Mouse (Mus musculus): ENCODE measurements around the gene Prnd. TPM values are rescaled to one million over a fixed set of nuclear protein-coding genes. Genes with fewer than 3 reads are reported as not detected.

The Prnd gene
- polyA plus RNA-seq, 1 experiment: 13.5 TPM

- DNase-seq (ENCODE audit: low read depth): no peak
- TF ChIP-seq POLR2A (IDR thresholded peaks at IDR 0.05; ENCODE audit: borderline replicate concordance, extremely low read depth, insufficient read depth, insufficient read length, poor library complexity, severe bottlenecking) (no peak), CTCF (IDR thresholded peaks at IDR 0.05; ENCODE audit: borderline replicate concordance, extremely low read depth, insufficient read depth, insufficient read length) (no peak)
Measured at GRCm38 (mm10) chr2:131954835-131955234, 4.2 kb downstream of the Prnd start.

GRCm38 (mm10) chr2:131955264-131955663, 4.6 kb downstream of the Prnd start:
- peak; percentile 70 for DNase-seq (ENCODE audit: low read depth)

GRCm38 (mm10) chr2:131956336-131957256, 5.9 kb downstream of the Prnd start:
- TF ChIP-seq CTCF (IDR thresholded peaks at IDR 0.05; ENCODE audit: borderline replicate concordance, extremely low read depth, insufficient read depth, insufficient read length) (no peak), POLR2A (IDR thresholded peaks at IDR 0.05; ENCODE audit: borderline replicate concordance, extremely low read depth, insufficient read depth, insufficient read length, poor library complexity, severe bottlenecking) (no peak)
- DNase-seq (ENCODE audit: low read depth): no peak

More at GRCm38 (mm10) chr2:131955264-131955663, 4.6 kb downstream of the Prnd start:
- TF ChIP-seq POLR2A (IDR thresholded peaks at IDR 0.05; ENCODE audit: borderline replicate concordance, extremely low read depth, insufficient read depth, insufficient read length, poor library complexity, severe bottlenecking): no peak
- no peak for TF ChIP-seq CTCF (IDR thresholded peaks at IDR 0.05; ENCODE audit: borderline replicate concordance, extremely low read depth, insufficient read depth, insufficient read length)

- DNase-seq (ENCODE audit: low read depth): no peak
- TF ChIP-seq CTCF (IDR thresholded peaks at IDR 0.05; ENCODE audit: borderline replicate concordance, extremely low read depth, insufficient read depth, insufficient read length) (no peak), POLR2A (IDR thresholded peaks at IDR 0.05; ENCODE audit: borderline replicate concordance, extremely low read depth, insufficient read depth, insufficient read length, poor library complexity, severe bottlenecking) (no peak)
Measured at GRCm38 (mm10) chr2:131957731-131958222, 7.1 kb downstream of the Prnd start.

GRCm38 (mm10) chr2:131961671-131962070, 11.0 kb downstream of the Prnd start:
- no peak for DNase-seq (ENCODE audit: low read depth)
- TF ChIP-seq POLR2A (IDR thresholded peaks at IDR 0.05; ENCODE audit: borderline replicate concordance, extremely low read depth, insufficient read depth, insufficient read length, poor library complexity, severe bottlenecking) (no peak), CTCF (IDR thresholded peaks at IDR 0.05; ENCODE audit: borderline replicate concordance, extremely low read depth, insufficient read depth, insufficient read length) (no peak)

- TF ChIP-seq POLR2A (IDR thresholded peaks at IDR 0.05; ENCODE audit: borderline replicate concordance, extremely low read depth, insufficient read depth, insufficient read length, poor library complexity, severe bottlenecking) (no peak), CTCF (IDR thresholded peaks at IDR 0.05; ENCODE audit: borderline replicate concordance, extremely low read depth, insufficient read depth, insufficient read length) (no peak)
- DNase-seq (ENCODE audit: low read depth): no peak
Measured at GRCm38 (mm10) chr2:131970597-131970996, 19.9 kb downstream of the Prnd start.

- no peak for DNase-seq (ENCODE audit: low read depth)
- no peak for TF ChIP-seq CTCF (IDR thresholded peaks at IDR 0.05; ENCODE audit: borderline replicate concordance, extremely low read depth, insufficient read depth, insufficient read length)
- no peak for TF ChIP-seq POLR2A (IDR thresholded peaks at IDR 0.05; ENCODE audit: borderline replicate concordance, extremely low read depth, insufficient read depth, insufficient read length, poor library complexity, severe bottlenecking)
Measured at GRCm38 (mm10) chr2:131971098-131971497, 20.4 kb downstream of the Prnd start.

GRCm38 (mm10) chr2:131976663-131977062, 26.0 kb downstream of the Prnd start:
- DNase-seq (ENCODE audit: low read depth): no peak
- no peak for TF ChIP-seq POLR2A (IDR thresholded peaks at IDR 0.05; ENCODE audit: borderline replicate concordance, extremely low read depth, insufficient read depth, insufficient read length, poor library complexity, severe bottlenecking)
- no peak for TF ChIP-seq CTCF (IDR thresholded peaks at IDR 0.05; ENCODE audit: borderline replicate concordance, extremely low read depth, insufficient read depth, insufficient read length)

GRCm38 (mm10) chr2:131980866-131981265, 30.2 kb downstream of the Prnd start:
- DNase-seq (ENCODE audit: low read depth): no peak

GRCm38 (mm10) chr2:131982546-131983196, 32.0 kb downstream of the Prnd start:
- peak; percentile 91 for DNase-seq (ENCODE audit: low read depth)
- TF ChIP-seq CTCF (IDR thresholded peaks at IDR 0.05; ENCODE audit: borderline replicate concordance, extremely low read depth, insufficient read depth, insufficient read length) (peak; percentile 87), POLR2A (IDR thresholded peaks at IDR 0.05; ENCODE audit: borderline replicate concordance, extremely low read depth, insufficient read depth, insufficient read length, poor library complexity, severe bottlenecking) (no peak)

More at GRCm38 (mm10) chr2:131980866-131981265, 30.2 kb downstream of the Prnd start:
- no peak for TF ChIP-seq CTCF (IDR thresholded peaks at IDR 0.05; ENCODE audit: borderline replicate concordance, extremely low read depth, insufficient read depth, insufficient read length)

GRCm38 (mm10) chr2:131987950-131988349, 37.3 kb downstream of the Prnd start:
- DNase-seq (ENCODE audit: low read depth): no peak
- TF ChIP-seq CTCF (IDR thresholded peaks at IDR 0.05; ENCODE audit: borderline replicate concordance, extremely low read depth, insufficient read depth, insufficient read length) (no peak), POLR2A (IDR thresholded peaks at IDR 0.05; ENCODE audit: borderline replicate concordance, extremely low read depth, insufficient read depth, insufficient read length, poor library complexity, severe bottlenecking) (no peak)
